In the genomic region with DNA sequence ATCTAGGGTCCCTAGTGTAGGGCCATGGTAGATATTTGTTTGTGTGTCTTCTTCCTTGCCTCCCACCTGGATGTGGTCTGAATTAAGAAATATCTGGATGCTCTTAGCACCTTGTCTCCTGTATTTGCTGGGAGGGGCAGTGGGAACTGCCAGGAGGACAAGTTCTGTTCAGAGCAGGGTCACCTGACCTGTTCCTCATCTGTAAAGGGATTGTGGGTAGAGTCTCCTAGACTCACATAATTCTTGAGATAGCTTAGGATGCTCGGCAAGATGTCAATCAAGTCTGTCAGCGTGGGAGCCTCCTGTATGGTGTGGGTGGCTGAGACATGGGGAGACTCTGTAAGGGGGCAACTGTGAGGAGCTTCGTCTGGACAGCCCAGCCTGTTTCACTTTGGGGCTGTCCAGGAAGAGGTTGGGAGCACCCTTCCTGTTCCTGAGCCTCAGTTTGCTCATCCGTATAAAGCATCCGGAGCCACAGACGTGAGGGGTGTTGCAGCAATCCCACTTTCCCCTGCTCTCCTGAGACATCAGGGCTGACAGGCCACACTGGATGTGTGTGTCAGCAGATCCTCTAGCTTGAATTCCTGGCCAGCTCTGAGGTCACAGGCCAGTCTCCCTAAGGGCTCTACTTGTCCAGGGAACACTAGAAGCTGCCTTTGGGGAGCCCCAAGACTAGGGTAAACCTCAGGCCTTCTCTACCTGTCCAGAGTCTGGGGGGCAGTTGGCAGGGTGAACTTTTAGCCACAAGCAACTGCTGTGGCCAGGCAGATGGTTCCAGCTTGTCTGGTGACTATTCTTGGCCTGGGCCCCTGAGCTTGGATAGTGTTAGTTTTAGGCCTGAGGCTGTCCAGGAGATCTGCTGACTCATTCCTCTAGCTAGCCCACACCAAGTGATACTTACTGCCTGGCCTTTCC, we compare ENCODE assay signal across 8 mouse cellular contexts. TPM values are rescaled to one million over a fixed set of nuclear protein-coding genes. Genes with fewer than 3 reads are reported as not detected.
DNase-seq lines count a peak whose midpoint lies in the region; ATAC-seq and TF ChIP-seq lines count a peak whose summit lies in the region.

No protein-coding gene starts in this region.

- TF ChIP-seq CTCF in bone marrow, adult 2 months (IDR thresholded peaks at IDR 0.05; ENCODE audit: control insufficient read depth, insufficient read depth, low read length), result no peak
- no peak for TF ChIP-seq CTCF in stomach, postnatal 0 days (IDR thresholded peaks at IDR 0.05; ENCODE audit: low read depth)

- peaks cover 12% of the 10 kb centered on the region for H3K4me1 ChIP-seq in bone marrow, adult 2 months (ENCODE audit: control insufficient read depth, insufficient read depth, low read length)
- H3K4me1 ChIP-seq in heart, embryonic 10.5 days, result peaks cover 49% of the 10 kb centered on the region
- H3K4me1 ChIP-seq in limb, embryonic 13.5 days, result peaks cover 23% of the 10 kb centered on the region
- peaks cover 10% of the 10 kb centered on the region; the same call in 1 of the 2 replicates for H3K4me1 ChIP-seq in stomach, postnatal 0 days (replicated peaks; ENCODE audit: control insufficient read depth, insufficient read depth)

- peak overlapping the region; percentile 88 for H3K4me2 ChIP-seq in limb, embryonic 13.5 days (replicated peaks)
- H3K4me2 ChIP-seq in stomach, postnatal 0 days (replicated peaks; ENCODE audit: low read depth), result peak overlapping the region; percentile 75

- peak overlapping the region; percentile 89 for H3K9ac ChIP-seq in limb, embryonic 13.5 days
- peak overlapping the region; percentile 85 for H3K9ac ChIP-seq in stomach, postnatal 0 days (ENCODE audit: low read length)

- peak overlapping the region; percentile 18 for H3K4me3 ChIP-seq in bone marrow, adult 2 months (replicated peaks; ENCODE audit: control insufficient read depth, low read depth, low read length)
- peak overlapping the region; percentile 85 for H3K4me3 ChIP-seq in heart, embryonic 10.5 days
- H3K4me3 ChIP-seq in limb, embryonic 13.5 days, result peak overlapping the region; percentile 91
- H3K4me3 ChIP-seq in stomach, postnatal 0 days (ENCODE audit: low read depth, low read length), result peak overlapping the region; percentile 73; the same call in 1 of the 2 replicates

- WGBS in bone marrow, adult 2 months, result 57% methylated on average over 6 of the region's 6 CpGs
- WGBS in heart, embryonic 10.5 days, result 80% methylated on average over 6 of the region's 6 CpGs
- 89% methylated on average over 6 of the region's 6 CpGs for WGBS in limb, embryonic 13.5 days
- 80% methylated on average over 6 of the region's 6 CpGs for WGBS in stomach, postnatal 0 days

- TF ChIP-seq EP300 in stomach, postnatal 0 days (optimal IDR thresholded peaks at IDR 0.05), result no peak

- no peaks in the 10 kb centered on the region; the same call in 1 of the 2 replicates for H3K27me3 ChIP-seq in heart, embryonic 10.5 days (ENCODE audit: insufficient read depth, poor library complexity, severe bottlenecking)
- no peaks in the 10 kb centered on the region for H3K27me3 ChIP-seq in limb, embryonic 13.5 days
- no peaks in the 10 kb centered on the region for H3K27me3 ChIP-seq in stomach, postnatal 0 days (ENCODE audit: control insufficient read depth, insufficient read depth, low read length)

- TF ChIP-seq POLR2A in bone marrow, adult 2 months (IDR thresholded peaks at IDR 0.05; ENCODE audit: borderline replicate concordance, control insufficient read depth, low read depth, low read length), result no peak

- DNase-seq in cerebellum, adult 18-20 months, result peak; percentile 19 to 21
- no peak for DNase-seq in cerebellum, adult 8-10 months
- peak; percentile 79 for DNase-seq in heart, embryonic 10.5 days (ENCODE audit: low spot score)
- no peak for DNase-seq in stomach, postnatal 0 days (ENCODE audit: low spot score)
- DNase-seq in ovary, postnatal 10 days (ENCODE audit: low spot score), result no peak
- no peak for DNase-seq in cerebellum, postnatal 25 days

- H3K27ac ChIP-seq in bone marrow, adult 2 months (ENCODE audit: control insufficient read depth, insufficient read depth, low read depth, low read length, poor library complexity), result 0 out of 2 replicates have a peak overlapping the region, but pooled peaks have one; percentile 31
- H3K27ac ChIP-seq in heart, embryonic 10.5 days, result peak overlapping the region; percentile 90
- H3K27ac ChIP-seq in limb, embryonic 13.5 days, result no peak overlapping the region
- 0 out of 2 replicates have a peak overlapping the region, but pooled peaks have one; percentile 8 for H3K27ac ChIP-seq in stomach, postnatal 0 days (replicated peaks)

- H3K9me3 ChIP-seq in heart, embryonic 10.5 days, result no peaks in the 10 kb centered on the region
- no peaks in the 10 kb centered on the region for H3K9me3 ChIP-seq in limb, embryonic 13.5 days
- no peaks in the 10 kb centered on the region for H3K9me3 ChIP-seq in stomach, postnatal 0 days (ENCODE audit: control insufficient read depth, low read length)

- ATAC-seq in limb, embryonic 13.5 days (ENCODE audit: low FRiP score, low read depth), result no peak
- ATAC-seq in stomach, postnatal 0 days (ENCODE audit: low FRiP score, low TSS enrichment), result no peak

- H3K36me3 ChIP-seq in heart, embryonic 10.5 days, result peaks cover 52% of the 10 kb centered on the region
- peaks cover 48% of the 10 kb centered on the region for H3K36me3 ChIP-seq in limb, embryonic 13.5 days
- peaks cover 20% of the 10 kb centered on the region for H3K36me3 ChIP-seq in stomach, postnatal 0 days (ENCODE audit: control insufficient read depth, insufficient read depth, low read length)

RNA-seq across cellular contexts. Expression of gene Cdc34, which starts 2.0 kb away (rescaled TPM):
- polyA plus RNA-seq in bone marrow, adult 2 months (2011; ENCODE audit: insufficient read depth, insufficient read length, low replicate concordance, missing spikeins), result 82.1 and 98.6 TPM in 2 replicates
- 188 and 215 TPM in 2 replicates for polyA plus RNA-seq in heart, embryonic 10.5 days (2016; fragmentation: Nextera tagmentation; extraction: Ambion mirVana)
- polyA plus RNA-seq in limb, embryonic 13.5 days (2015; fragmentation: Nextera tagmentation; extraction: Ambion mirVana), result 116 and 123 TPM in 2 replicates
- polyA plus RNA-seq in stomach, postnatal 0 days (2015; fragmentation: Nextera tagmentation; extraction: Ambion mirVana), result 85.3 and 86.9 TPM in 2 replicates

RNA-seq across cellular contexts. Expression of gene Gzmm, which starts 4.8 kb away (rescaled TPM):
- not detected in 2 replicates for polyA plus RNA-seq in bone marrow, adult 2 months (2011; ENCODE audit: insufficient read depth, insufficient read length, low replicate concordance, missing spikeins)
- polyA plus RNA-seq in heart, embryonic 10.5 days (2016; fragmentation: Nextera tagmentation; extraction: Ambion mirVana), result 0.46 and 0.54 TPM in 2 replicates
- polyA plus RNA-seq in limb, embryonic 13.5 days (2015; fragmentation: Nextera tagmentation; extraction: Ambion mirVana), result 0.83 and 0.92 TPM in 2 replicates
- polyA plus RNA-seq in stomach, postnatal 0 days (2015; fragmentation: Nextera tagmentation; extraction: Ambion mirVana), result 0.62 and 0.83 TPM in 2 replicates

RNA-seq across cellular contexts. Expression of gene Tpgs1, which starts 14.8 kb away (rescaled TPM):
- 4.9 and 12.2 TPM in 2 replicates for polyA plus RNA-seq in bone marrow, adult 2 months (2011; ENCODE audit: insufficient read depth, insufficient read length, low replicate concordance, missing spikeins)
- 52.3 and 59.4 TPM in 2 replicates for polyA plus RNA-seq in heart, embryonic 10.5 days (2016; fragmentation: Nextera tagmentation; extraction: Ambion mirVana)
- polyA plus RNA-seq in limb, embryonic 13.5 days (2015; fragmentation: Nextera tagmentation; extraction: Ambion mirVana), result 62.0 and 65.9 TPM in 2 replicates
- polyA plus RNA-seq in stomach, postnatal 0 days (2015; fragmentation: Nextera tagmentation; extraction: Ambion mirVana), result 50.3 and 51.0 TPM in 2 replicates

RNA-seq across cellular contexts. Expression of gene Madcam1, which starts 19.6 kb away (rescaled TPM):
- polyA plus RNA-seq in bone marrow, adult 2 months (2011; ENCODE audit: insufficient read depth, insufficient read length, low replicate concordance, missing spikeins), result not detected in 2 replicates
- 0.38 and 1.3 TPM in 2 replicates for polyA plus RNA-seq in heart, embryonic 10.5 days (2016; fragmentation: Nextera tagmentation; extraction: Ambion mirVana)
- polyA plus RNA-seq in limb, embryonic 13.5 days (2015; fragmentation: Nextera tagmentation; extraction: Ambion mirVana), result 7.0 and 8.2 TPM in 2 replicates
- 17.6 and 22.2 TPM in 2 replicates for polyA plus RNA-seq in stomach, postnatal 0 days (2015; fragmentation: Nextera tagmentation; extraction: Ambion mirVana)

RNA-seq across cellular contexts. Expression of gene Bsg, which starts 20.3 kb away (rescaled TPM):
- 465 and 588 TPM in 2 replicates for polyA plus RNA-seq in bone marrow, adult 2 months (2011; ENCODE audit: insufficient read depth, insufficient read length, low replicate concordance, missing spikeins)
- 1,251 and 1,319 TPM in 2 replicates for polyA plus RNA-seq in heart, embryonic 10.5 days (2016; fragmentation: Nextera tagmentation; extraction: Ambion mirVana)
- polyA plus RNA-seq in limb, embryonic 13.5 days (2015; fragmentation: Nextera tagmentation; extraction: Ambion mirVana), result 761 and 775 TPM in 2 replicates
- polyA plus RNA-seq in stomach, postnatal 0 days (2015; fragmentation: Nextera tagmentation; extraction: Ambion mirVana), result 1,012 and 1,042 TPM in 2 replicates

Comparison
In these comparisons a context has a peak if more than half of its experiments do, and no peak if none do; other contexts are left out.
1. DNase-seq: peak in cerebellum, adult 18-20 months (2 of 2) and heart, embryonic 10.5 days (single experiment); none in cerebellum, adult 8-10 months (single experiment), stomach, postnatal 0 days (single experiment), ovary, postnatal 10 days (single experiment) and cerebellum, postnatal 25 days (0 of 2).
2. H3K4me3 ChIP-seq: peak in every context shown above with its lines; median percentile 91 in limb, embryonic 13.5 days; 85 in heart, embryonic 10.5 days; 73 in stomach, postnatal 0 days; 18 in bone marrow, adult 2 months.